Comparison of ENCODE assay signal across 22 mouse cellular contexts in genomic region chr6:52322721-52323215, GRCm38 (mm10). TPM values are rescaled to one million over a fixed set of nuclear protein-coding genes. Genes with fewer than 3 reads are reported as not detected.
A peak's percentile ranks its signal among the peaks of the same experiment; 100 is the strongest.
DNase-seq lines count a peak whose midpoint lies in the region; ATAC-seq lines count a peak whose summit lies in the region.
"Had no signal": no experiment of that assay in that cellular context is flagged by ENCODE, and none has a peak within 500 bp of the region (broad histone marks: within the 10 kb centered on the region; RNA-seq: fewer than 3 reads in every experiment).

No protein-coding gene starts in this region.

- WGBS in hindbrain, embryonic 11.5 days = under 1% methylated on average over 16 of the region's 16 CpGs
- under 1% methylated on average over 16 of the region's 16 CpGs for whole genome bisulfite sequencing in hindbrain, embryonic 16.5 days
- 1% methylated on average over 16 of the region's 16 CpGs for WGBS in midbrain, embryonic 14.5 days
- WGBS in midbrain, embryonic 15.5 days = 2% methylated on average over 16 of the region's 16 CpGs
- WGBS in limb, embryonic 11.5 days = 1% methylated on average over 16 of the region's 16 CpGs

- H3K36me3 ChIP-seq in hindbrain, embryonic 11.5 days (ENCODE audit: control insufficient read depth, insufficient read depth, low read length) = no peaks in the 10 kb centered on the region
- H3K36me3 ChIP-seq in hindbrain, embryonic 16.5 days (ENCODE audit: control insufficient read depth, insufficient read depth, low read length) = no peaks in the 10 kb centered on the region
- no peaks in the 10 kb centered on the region for H3K36me3 ChIP-seq in midbrain, embryonic 14.5 days (ENCODE audit: control insufficient read depth, insufficient read depth, low read length)
- no peaks in the 10 kb centered on the region for H3K36me3 ChIP-seq in midbrain, embryonic 15.5 days (replicated peaks)
- no peaks in the 10 kb centered on the region for H3K36me3 ChIP-seq in limb, embryonic 11.5 days (ENCODE audit: control insufficient read depth, insufficient read depth, low read length)
- H3K36me3 ChIP-seq: embryonic facial prominence, embryonic 13.5 days; heart, embryonic 10.5 days; intestine, embryonic 15.5 days; midbrain, embryonic 12.5 days had no signal

- H3K4me3 ChIP-seq in hindbrain, embryonic 11.5 days (ENCODE audit: low read depth, low read length) = no peak overlapping the region
- H3K4me3 ChIP-seq in hindbrain, embryonic 16.5 days (ENCODE audit: low read length) = no peak overlapping the region
- no peak overlapping the region for H3K4me3 ChIP-seq in midbrain, embryonic 14.5 days (replicated peaks; ENCODE audit: low read depth, low read length)
- no peak overlapping the region for H3K4me3 ChIP-seq in midbrain, embryonic 15.5 days
- no peak overlapping the region for H3K4me3 ChIP-seq in limb, embryonic 11.5 days (ENCODE audit: low read depth, low read length)
- H3K4me3 ChIP-seq: embryonic facial prominence, embryonic 13.5 days; heart, embryonic 10.5 days; intestine, embryonic 15.5 days; layer of hippocampus, adult 2 months; midbrain, embryonic 12.5 days had no signal

- H3K9me3 ChIP-seq in hindbrain, embryonic 11.5 days (ENCODE audit: control insufficient read depth, low read length) = no peaks in the 10 kb centered on the region
- no peaks in the 10 kb centered on the region for H3K9me3 ChIP-seq in hindbrain, embryonic 16.5 days (ENCODE audit: control insufficient read depth, low read length)
- H3K9me3 ChIP-seq in midbrain, embryonic 14.5 days (ENCODE audit: control insufficient read depth, low read length) = no peaks in the 10 kb centered on the region
- no peaks in the 10 kb centered on the region for H3K9me3 ChIP-seq in midbrain, embryonic 15.5 days
- no peaks in the 10 kb centered on the region for H3K9me3 ChIP-seq in limb, embryonic 11.5 days (ENCODE audit: control insufficient read depth, low read length)
- H3K9me3 ChIP-seq: embryonic facial prominence, embryonic 13.5 days; heart, embryonic 10.5 days; intestine, embryonic 15.5 days; midbrain, embryonic 12.5 days had no signal

- H3K9ac ChIP-seq in hindbrain, embryonic 11.5 days (ENCODE audit: low read depth, low read length) = no peak overlapping the region
- no peak overlapping the region for H3K9ac ChIP-seq in hindbrain, embryonic 16.5 days (ENCODE audit: low read depth, low read length)
- no peak overlapping the region for H3K9ac ChIP-seq in midbrain, embryonic 14.5 days (replicated peaks; ENCODE audit: low read length)
- H3K9ac ChIP-seq in midbrain, embryonic 15.5 days = no peak overlapping the region
- no peak overlapping the region for H3K9ac ChIP-seq in limb, embryonic 11.5 days (ENCODE audit: low read length)
- H3K9ac ChIP-seq: embryonic facial prominence, embryonic 13.5 days; intestine, embryonic 15.5 days; midbrain, embryonic 12.5 days had no signal

- peak; percentile 60 for DNase-seq in hindbrain, embryonic 11.5 days (ENCODE audit: low spot score)
- DNase-seq in midbrain, embryonic 14.5 days = peak; percentile 35
- DNase-seq in limb, embryonic 11.5 days (ENCODE audit: low spot score) = peak; percentile 52
- peak; percentile 54 for DNase-seq in retina, postnatal 1 day
- DNase-seq: cerebellum, postnatal 25 days; gastrocnemius, postnatal 25 days; lung, postnatal 36 days; thymus, postnatal 25 days had no signal

- H3K27me3 ChIP-seq in hindbrain, embryonic 11.5 days (ENCODE audit: control insufficient read depth, insufficient read depth, low read length) = peaks cover 74% of the 10 kb centered on the region
- peaks cover 52% of the 10 kb centered on the region for H3K27me3 ChIP-seq in hindbrain, embryonic 16.5 days (replicated peaks; ENCODE audit: control insufficient read depth, insufficient read depth, low read length)
- peaks cover 88% of the 10 kb centered on the region for H3K27me3 ChIP-seq in midbrain, embryonic 14.5 days (ENCODE audit: control insufficient read depth, insufficient read depth, low read length)
- peaks cover 85% of the 10 kb centered on the region for H3K27me3 ChIP-seq in midbrain, embryonic 15.5 days (replicated peaks)
- H3K27me3 ChIP-seq in limb, embryonic 11.5 days (ENCODE audit: control insufficient read depth, insufficient read depth, low read length) = peaks cover 60% of the 10 kb centered on the region

- H3K4me1 ChIP-seq in hindbrain, embryonic 11.5 days (replicated peaks; ENCODE audit: control insufficient read depth, insufficient read depth, low read length) = no peaks in the 10 kb centered on the region
- no peaks in the 10 kb centered on the region; the same call in 1 of the 2 replicates for H3K4me1 ChIP-seq in hindbrain, embryonic 16.5 days (ENCODE audit: control insufficient read depth, insufficient read depth, low read depth, low read length)
- H3K4me1 ChIP-seq in midbrain, embryonic 14.5 days (ENCODE audit: control insufficient read depth, insufficient read depth, low read length) = peaks cover 4% of the 10 kb centered on the region; the same call in 1 of the 2 replicates
- H3K4me1 ChIP-seq in midbrain, embryonic 15.5 days = 0 out of 2 replicates have a peak, but pooled peaks cover 5% of the 10 kb centered on the region
- H3K4me1 ChIP-seq in limb, embryonic 11.5 days (ENCODE audit: control insufficient read depth, insufficient read depth, low read length) = peaks cover 14% of the 10 kb centered on the region
- H3K4me1 ChIP-seq: heart, embryonic 10.5 days; intestine, embryonic 15.5 days; midbrain, embryonic 12.5 days had no signal

- H3K4me2 ChIP-seq in hindbrain, embryonic 11.5 days (replicated peaks; ENCODE audit: low read depth, low read length) = no peak overlapping the region
- no peak overlapping the region for H3K4me2 ChIP-seq in hindbrain, embryonic 16.5 days (ENCODE audit: low read length)
- H3K4me2 ChIP-seq in midbrain, embryonic 14.5 days (ENCODE audit: low read length) = no peak overlapping the region
- H3K4me2 ChIP-seq in midbrain, embryonic 15.5 days = no peak overlapping the region
- H3K4me2 ChIP-seq in limb, embryonic 11.5 days (ENCODE audit: low read depth, severe bottlenecking) = no peak overlapping the region
- H3K4me2 ChIP-seq: embryonic facial prominence, embryonic 13.5 days; intestine, embryonic 15.5 days; midbrain, embryonic 12.5 days had no signal

- H3K27ac ChIP-seq in hindbrain, embryonic 11.5 days (ENCODE audit: low read depth, low read length) = peak overlapping the region; percentile 32; the same call in 1 of the 2 replicates
- no peak overlapping the region for H3K27ac ChIP-seq in hindbrain, embryonic 16.5 days (ENCODE audit: low read depth, low read length)
- no peak overlapping the region for H3K27ac ChIP-seq in midbrain, embryonic 14.5 days (replicated peaks; ENCODE audit: low read depth, low read length)
- no peak overlapping the region for H3K27ac ChIP-seq in midbrain, embryonic 15.5 days
- H3K27ac ChIP-seq in limb, embryonic 11.5 days (replicated peaks; ENCODE audit: low read depth, low read length) = no peak overlapping the region
- H3K27ac ChIP-seq: embryonic facial prominence, embryonic 13.5 days; heart, embryonic 10.5 days; intestine, embryonic 15.5 days; layer of hippocampus, adult 2 months; midbrain, embryonic 12.5 days had no signal

- ATAC-seq in hindbrain, embryonic 11.5 days (ENCODE audit: low FRiP score) = no peak
- no peak for ATAC-seq in hindbrain, embryonic 16.5 days
- ATAC-seq in midbrain, embryonic 14.5 days (ENCODE audit: low FRiP score, low TSS enrichment) = no peak
- ATAC-seq in midbrain, embryonic 15.5 days (replicated peaks) = no peak
- no peak for ATAC-seq in limb, embryonic 11.5 days (ENCODE audit: insufficient number of reproducible peaks, low FRiP score, low TSS enrichment, low read depth)
- ATAC-seq in erythroid progenitor cell, adult 5-6 weeks (replicated peaks; ENCODE audit: low FRiP score, poor library complexity, severe bottlenecking) = no peak
- no peak for ATAC-seq in frontal cortex, adult (ENCODE audit: low TSS enrichment)
- ATAC-seq: intestine, embryonic 15.5 days had no signal

RNA-seq across cellular contexts. Expression of gene Evx1, which starts 9.5 kb away (rescaled TPM):
- polyA plus RNA-seq in hindbrain, embryonic 11.5 days (2014; fragmentation: Nextera tagmentation; extraction: Ambion mirVana) = 5.2 and 5.9 TPM in 2 replicates
- polyA plus RNA-seq in hindbrain, embryonic 16.5 days (2015; fragmentation: Nextera tagmentation; extraction: Ambion mirVana) = 1.1 and 1.5 TPM in 2 replicates
- polyA plus RNA-seq in midbrain, embryonic 14.5 days (2014; fragmentation: Nextera tagmentation; extraction: Ambion mirVana) = 1.3 and 1.5 TPM in 2 replicates
- 0.97 and 1.6 TPM in 2 replicates for polyA plus RNA-seq in midbrain, embryonic 15.5 days (2015; fragmentation: Nextera tagmentation; extraction: Ambion mirVana)
- 3.8 and 5.1 TPM in 2 replicates for polyA plus RNA-seq in limb, embryonic 11.5 days (2014; fragmentation: Nextera tagmentation; extraction: Ambion mirVana)
- not detected in 2 replicates for total RNA-seq in erythroid progenitor cell, adult 5-6 weeks (2015; ENCODE audit: low replicate concordance)
- not detected in 2 replicates for total RNA-seq in erythroid progenitor cell, adult 5-6 weeks (2017; ENCODE audit: low replicate concordance)
- total RNA-seq: gastrocnemius, postnatal 25 days; heart, postnatal 25 days; layer of hippocampus, adult 2 months; left cerebral cortex, postnatal 36 days had no signal
- polyA plus RNA-seq: C2C12; embryonic facial prominence, embryonic 13.5 days; kidney, embryonic 16.5 days; liver, embryonic 16.5 days had no signal
